Mouse (Mus musculus): ENCODE measurements around the gene Tmem87a. TPM values are rescaled to one million over a fixed set of nuclear protein-coding genes. Genes with fewer than 3 reads are reported as not detected.

Gene Tmem87a
- polyA plus RNA-seq, 1 experiment from 2014 or later, result 12.0 TPM

GRCm38 (mm10) chr2:120348120-120348519, 55.8 kb downstream of the Tmem87a start:
- H3K27ac ChIP-seq (ENCODE audit: low read length), result no peak overlapping the region
- DNase-seq (ENCODE audit: low spot score), result peak; percentile 19

GRCm38 (mm10) chr2:120341741-120342140, 62.2 kb downstream of the Tmem87a start:
- Histone ChIP-seq H3K27ac (ENCODE audit: low read length) (no peak overlapping the region), H3K27me3 (replicated peaks; ENCODE audit: insufficient read depth, low read length) (no peaks in the 10 kb centered on the region), H3K4me3 (ENCODE audit: low read depth, low read length) (no peak overlapping the region), H3K4me1 (ENCODE audit: insufficient read depth, low read depth, low read length) (no peaks in the 10 kb centered on the region), H3K9ac (replicated peaks; ENCODE audit: low read depth) (no peak overlapping the region), H3K4me2 (replicated peaks; ENCODE audit: low read depth, low read length) (no peak overlapping the region), H3K36me3 (ENCODE audit: insufficient read depth, low read length) (peaks cover 35% of the 10 kb centered on the region), H3K9me3 (ENCODE audit: low read length) (no peaks in the 10 kb centered on the region)
- DNase-seq (ENCODE audit: low spot score) (no peak), ATAC-seq (no peak)
- 92% methylated on average over 1 of the region's 1 CpGs for WGBS
- TF ChIP-seq CTCF (IDR thresholded peaks at IDR 0.05), result no peak

More at GRCm38 (mm10) chr2:120348120-120348519, 55.8 kb downstream of the Tmem87a start:
- Histone ChIP-seq H3K9me3 (ENCODE audit: low read length) (no peaks in the 10 kb centered on the region), H3K4me3 (ENCODE audit: low read depth, low read length) (no peak overlapping the region), H3K4me2 (replicated peaks; ENCODE audit: low read depth, low read length) (no peak overlapping the region), H3K4me1 (ENCODE audit: insufficient read depth, low read depth, low read length) (peaks cover 4% of the 10 kb centered on the region; the same call in 1 of the 2 replicates), H3K27me3 (replicated peaks; ENCODE audit: insufficient read depth, low read length) (no peaks in the 10 kb centered on the region), H3K36me3 (ENCODE audit: insufficient read depth, low read length) (peaks cover 17% of the 10 kb centered on the region), H3K9ac (replicated peaks; ENCODE audit: low read depth) (no peak overlapping the region)
- WGBS, result 60% methylated on average over 9 of the region's 9 CpGs
- no peak for TF ChIP-seq CTCF (IDR thresholded peaks at IDR 0.05)
- TF ChIP-seq EP300 (IDR thresholded peaks at IDR 0.05), result no peak
- ATAC-seq, result no peak

- H3K27me3 ChIP-seq (replicated peaks; ENCODE audit: insufficient read depth, low read length), result no peaks in the 10 kb centered on the region
- H3K9me3 ChIP-seq (ENCODE audit: low read length), result no peaks in the 10 kb centered on the region
- 42% methylated on average over 2 of the region's 2 CpGs for WGBS
- ATAC-seq (no peak), DNase-seq (ENCODE audit: low spot score) (peak; percentile 26)
- no peak overlapping the region for H3K27ac ChIP-seq (ENCODE audit: low read length)
- TF ChIP-seq CTCF (IDR thresholded peaks at IDR 0.05) (peak; percentile 38), EP300 (IDR thresholded peaks at IDR 0.05) (no peak)
- no peak overlapping the region for H3K4me2 ChIP-seq (replicated peaks; ENCODE audit: low read depth, low read length)
- H3K4me3 ChIP-seq (ENCODE audit: low read depth, low read length), result no peak overlapping the region
- H3K9ac ChIP-seq (replicated peaks; ENCODE audit: low read depth), result no peak overlapping the region
- peaks cover 31% of the 10 kb centered on the region; the same call in 1 of the 2 replicates for H3K36me3 ChIP-seq (ENCODE audit: insufficient read depth, low read length)
- no peaks in the 10 kb centered on the region for H3K4me1 ChIP-seq (ENCODE audit: insufficient read depth, low read depth, low read length)
Observed at GRCm38 (mm10) chr2:120337886-120338285, 66.0 kb downstream of the Tmem87a start.

GRCm38 (mm10) chr2:120331575-120331974, 72.3 kb downstream of the Tmem87a start:
- no peak for ATAC-seq
- H3K4me2 ChIP-seq (replicated peaks; ENCODE audit: low read depth, low read length), result no peak overlapping the region
- H3K36me3 ChIP-seq (ENCODE audit: insufficient read depth, low read length), result peaks cover 31% of the 10 kb centered on the region; the same call in 1 of the 2 replicates
- no peaks in the 10 kb centered on the region for H3K4me1 ChIP-seq (ENCODE audit: insufficient read depth, low read depth, low read length)
- no peak for TF ChIP-seq EP300 (IDR thresholded peaks at IDR 0.05)
- TF ChIP-seq CTCF (IDR thresholded peaks at IDR 0.05), result no peak
- no peaks in the 10 kb centered on the region for H3K27me3 ChIP-seq (replicated peaks; ENCODE audit: insufficient read depth, low read length)
- H3K9ac ChIP-seq (replicated peaks; ENCODE audit: low read depth), result no peak overlapping the region
- H3K4me3 ChIP-seq (ENCODE audit: low read depth, low read length), result no peak overlapping the region
- whole genome bisulfite sequencing, result 83% methylated on average over 4 of the region's 4 CpGs
- no peak overlapping the region for H3K27ac ChIP-seq (ENCODE audit: low read length)
- no peaks in the 10 kb centered on the region for H3K9me3 ChIP-seq (ENCODE audit: low read length)
- no peak for DNase-seq (ENCODE audit: low spot score)

GRCm38 (mm10) chr2:120315077-120315476, 88.8 kb downstream of the Tmem87a start:
- no peak overlapping the region for H3K4me3 ChIP-seq (ENCODE audit: low read depth, low read length)
- no peak overlapping the region for H3K4me2 ChIP-seq (replicated peaks; ENCODE audit: low read depth, low read length)
- 60% methylated on average over 4 of the region's 4 CpGs for WGBS
- H3K9ac ChIP-seq (replicated peaks; ENCODE audit: low read depth), result no peak overlapping the region
- no peaks in the 10 kb centered on the region for H3K9me3 ChIP-seq (ENCODE audit: low read length)
- H3K27ac ChIP-seq (ENCODE audit: low read length), result no peak overlapping the region
- DNase-seq (ENCODE audit: low spot score) (peak; percentile 27), ATAC-seq (no peak)
- no peak for TF ChIP-seq CTCF (IDR thresholded peaks at IDR 0.05)
- no peak for TF ChIP-seq EP300 (IDR thresholded peaks at IDR 0.05)
- no peaks in the 10 kb centered on the region for H3K4me1 ChIP-seq (ENCODE audit: insufficient read depth, low read depth, low read length)
- H3K36me3 ChIP-seq (ENCODE audit: insufficient read depth, low read length), result 0 out of 2 replicates have a peak, but pooled peaks cover 7% of the 10 kb centered on the region
- H3K27me3 ChIP-seq (replicated peaks; ENCODE audit: insufficient read depth, low read length), result no peaks in the 10 kb centered on the region

GRCm38 (mm10) chr2:120314487-120314886, 89.4 kb downstream of the Tmem87a start:
- Histone ChIP-seq H3K27me3 (replicated peaks; ENCODE audit: insufficient read depth, low read length) (no peaks in the 10 kb centered on the region), H3K27ac (ENCODE audit: low read length) (peak overlapping the region; percentile 38; the same call in 1 of the 2 replicates), H3K9me3 (ENCODE audit: low read length) (no peaks in the 10 kb centered on the region), H3K9ac (replicated peaks; ENCODE audit: low read depth) (no peak overlapping the region), H3K4me2 (replicated peaks; ENCODE audit: low read depth, low read length) (no peak overlapping the region), H3K4me3 (ENCODE audit: low read depth, low read length) (no peak overlapping the region), H3K36me3 (ENCODE audit: insufficient read depth, low read length) (0 out of 2 replicates have a peak, but pooled peaks cover 7% of the 10 kb centered on the region), H3K4me1 (ENCODE audit: insufficient read depth, low read depth, low read length) (no peaks in the 10 kb centered on the region)
- DNase-seq (ENCODE audit: low spot score) (no peak), ATAC-seq (no peak)
- TF ChIP-seq CTCF (IDR thresholded peaks at IDR 0.05) (no peak), EP300 (IDR thresholded peaks at IDR 0.05) (no peak)
- 70% methylated on average over 4 of the region's 4 CpGs for WGBS

GRCm38 (mm10) chr2:120313976-120314375, 89.9 kb downstream of the Tmem87a start, which contains the start of gene Pla2g4f:
Gene Pla2g4f, minus strand, starts transcription at chr2:120314165.
- no peak for TF ChIP-seq CTCF (IDR thresholded peaks at IDR 0.05)
- TF ChIP-seq EP300 (IDR thresholded peaks at IDR 0.05), result no peak
- WGBS, result 49% methylated on average over 3 of the region's 3 CpGs
- Histone ChIP-seq H3K27me3 (replicated peaks; ENCODE audit: insufficient read depth, low read length) (no peaks in the 10 kb centered on the region), H3K9me3 (ENCODE audit: low read length) (no peaks in the 10 kb centered on the region), H3K4me3 (ENCODE audit: low read depth, low read length) (no peak within 1 kb of the TSS), H3K4me1 (ENCODE audit: insufficient read depth, low read depth, low read length) (no peaks in the 10 kb centered on the region), H3K4me2 (replicated peaks; ENCODE audit: low read depth, low read length) (no peak within 1 kb of the TSS), H3K9ac (replicated peaks; ENCODE audit: low read depth) (no peak within 1 kb of the TSS), H3K27ac (ENCODE audit: low read length) (peak within 1 kb of the TSS; percentile 38), H3K36me3 (ENCODE audit: insufficient read depth, low read length) (0 out of 2 replicates have a peak, but pooled peaks cover 7% of the 10 kb centered on the region)
- DNase-seq (ENCODE audit: low spot score) (peak; percentile 86), ATAC-seq (peak; percentile 90)

All from lung, postnatal 0 days (tissue).